In genomic region chr13:40898698-40899097, GRCm38 (mm10) we compare ENCODE assay signal across 30 mouse cellular contexts. TPM values are rescaled to one million over a fixed set of nuclear protein-coding genes. Genes with fewer than 3 reads are reported as not detected.
DNase-seq lines count a peak whose midpoint lies in the region; ATAC-seq and TF ChIP-seq lines count a peak whose summit lies in the region.
"Had no signal": no experiment of that assay in that cellular context is flagged by ENCODE, and none has a peak within 500 bp of the region (broad histone marks: within the 10 kb centered on the region; RNA-seq: fewer than 3 reads in every experiment).

No protein-coding gene starts in this region.

- TF ChIP-seq CTCF in kidney, adult 2 months (conservative IDR thresholded peaks at IDR 0.05; ENCODE audit: insufficient read depth, insufficient read length, low read depth, low read length), result no peak
- no peak for TF ChIP-seq CTCF in stomach, postnatal 0 days (IDR thresholded peaks at IDR 0.05; ENCODE audit: low read depth)

- H3K9ac ChIP-seq in kidney, embryonic 14.5 days (ENCODE audit: low read depth, low read length), result no peak overlapping the region
- H3K9ac ChIP-seq in liver, embryonic 13.5 days, result no peak overlapping the region
- H3K9ac ChIP-seq in stomach, postnatal 0 days (ENCODE audit: low read length), result no peak overlapping the region
- H3K9ac ChIP-seq: embryonic facial prominence, embryonic 12.5 days; forebrain, postnatal 0 days; heart, embryonic 15.5 days; hindbrain, embryonic 14.5 days; liver, embryonic 14.5 days; neural tube, embryonic 13.5 days; stomach, embryonic 15.5 days had no signal

- H3K27me3 ChIP-seq in kidney, adult 2 months (replicated peaks; ENCODE audit: control insufficient read depth, insufficient read depth, low read length), result no peaks in the 10 kb centered on the region
- H3K27me3 ChIP-seq in kidney, embryonic 14.5 days (ENCODE audit: control insufficient read depth, insufficient read depth, low read length), result no peaks in the 10 kb centered on the region
- no peaks in the 10 kb centered on the region for H3K27me3 ChIP-seq in liver, embryonic 13.5 days
- no peaks in the 10 kb centered on the region for H3K27me3 ChIP-seq in stomach, postnatal 0 days (ENCODE audit: control insufficient read depth, insufficient read depth, low read length)
- H3K27me3 ChIP-seq: CH12.LX; embryonic facial prominence, embryonic 12.5 days; heart, embryonic 15.5 days; neural tube, embryonic 13.5 days; stomach, embryonic 15.5 days had no signal

- peaks cover 5% of the 10 kb centered on the region; the same call in 1 of the 2 replicates for H3K4me1 ChIP-seq in kidney, adult 2 months (ENCODE audit: control insufficient read depth, insufficient read depth, low read length)
- H3K4me1 ChIP-seq in kidney, embryonic 14.5 days (ENCODE audit: control insufficient read depth, insufficient read depth, low read length), result 0 out of 2 replicates have a peak, but pooled peaks cover 3% of the 10 kb centered on the region
- peaks cover 3% of the 10 kb centered on the region; the same call in 1 of the 2 replicates for H3K4me1 ChIP-seq in liver, embryonic 13.5 days (replicated peaks)
- H3K4me1 ChIP-seq in brown adipose tissue, adult 24 weeks (ENCODE audit: control insufficient read depth, insufficient read depth, insufficient read length, low read length), result peaks cover 21% of the 10 kb centered on the region
- 0 out of 2 replicates have a peak, but pooled peaks cover 2% of the 10 kb centered on the region for H3K4me1 ChIP-seq in stomach, postnatal 0 days (replicated peaks; ENCODE audit: control insufficient read depth, insufficient read depth)
- H3K4me1 ChIP-seq: neural tube, embryonic 13.5 days had no signal

- WGBS in kidney, adult 2 months, result 69% methylated on average over 4 of the region's 4 CpGs
- 92% methylated on average over 4 of the region's 4 CpGs for WGBS in kidney, embryonic 14.5 days
- WGBS in liver, embryonic 13.5 days (ENCODE audit: insufficient replicate concordance), result 68% methylated on average over 4 of the region's 4 CpGs
- 74% methylated on average over 4 of the region's 4 CpGs for WGBS in stomach, postnatal 0 days

- no peak for TF ChIP-seq EP300 in stomach, postnatal 0 days (optimal IDR thresholded peaks at IDR 0.05)

- no peaks in the 10 kb centered on the region for H3K9me3 ChIP-seq in kidney, embryonic 14.5 days (ENCODE audit: control insufficient read depth, low read length)
- no peaks in the 10 kb centered on the region for H3K9me3 ChIP-seq in liver, embryonic 13.5 days (replicated peaks)
- no peaks in the 10 kb centered on the region for H3K9me3 ChIP-seq in stomach, postnatal 0 days (ENCODE audit: control insufficient read depth, low read length)
- H3K9me3 ChIP-seq: embryonic facial prominence, embryonic 12.5 days; heart, embryonic 15.5 days; limb, embryonic 10.5 days; midbrain, embryonic 10.5 days; neural tube, embryonic 13.5 days; stomach, embryonic 15.5 days had no signal

- H3K4me3 ChIP-seq in kidney, adult 2 months (ENCODE audit: insufficient read depth, low read depth, low read length), result no peak overlapping the region
- H3K4me3 ChIP-seq in kidney, embryonic 14.5 days (ENCODE audit: low read length), result no peak overlapping the region
- no peak overlapping the region for H3K4me3 ChIP-seq in liver, embryonic 13.5 days (replicated peaks)
- no peak overlapping the region for H3K4me3 ChIP-seq in brown adipose tissue, adult 24 weeks (ENCODE audit: insufficient read depth, low read depth, low read length)
- no peak overlapping the region for H3K4me3 ChIP-seq in stomach, postnatal 0 days (ENCODE audit: low read depth, low read length)
- H3K4me3 ChIP-seq: embryonic facial prominence, embryonic 12.5 days; heart, embryonic 15.5 days; limb, embryonic 10.5 days; midbrain, embryonic 10.5 days; myocyte; neural tube, embryonic 13.5 days; stomach, embryonic 15.5 days had no signal

- DNase-seq in kidney, adult 2 months, result peak; percentile 66
- no peak for DNase-seq in liver, embryonic 13.5 days
- no peak for DNase-seq in liver
- no peak for DNase-seq in stomach, postnatal 0 days (ENCODE audit: low spot score)
- no peak for DNase-seq in ovary, postnatal 14 days (ENCODE audit: low spot score)
- DNase-seq in retina, postnatal 1 day, result no peak
- DNase-seq: adrenal gland, postnatal 36 days; cerebellum, adult 11-12 months; cerebellum, postnatal 10 days; forebrain, postnatal 0 days; gastrocnemius, postnatal 36 days; heart, postnatal 36 days; thymus, adult 18-20 months; thymus, postnatal 36 days had no signal

- no peak overlapping the region for H3K27ac ChIP-seq in kidney, adult 2 months (ENCODE audit: insufficient read depth, low read depth, low read length)
- no peak overlapping the region for H3K27ac ChIP-seq in kidney, embryonic 14.5 days (ENCODE audit: low read depth, low read length)
- no peak overlapping the region for H3K27ac ChIP-seq in liver, embryonic 13.5 days
- peak overlapping the region; percentile 48 for H3K27ac ChIP-seq in brown adipose tissue, adult 24 weeks (replicated peaks; ENCODE audit: low read depth, low read length)
- H3K27ac ChIP-seq in stomach, postnatal 0 days (replicated peaks), result peak overlapping the region; percentile 73
- H3K27ac ChIP-seq: embryonic facial prominence, embryonic 12.5 days; heart, embryonic 15.5 days; hindbrain, embryonic 14.5 days; limb, embryonic 10.5 days; liver, embryonic 14.5 days; macrophage; midbrain, embryonic 10.5 days; neural tube, embryonic 13.5 days; stomach, embryonic 15.5 days had no signal

- H3K36me3 ChIP-seq in kidney, adult 2 months (ENCODE audit: control insufficient read depth, insufficient read depth, low read length), result no peaks in the 10 kb centered on the region
- H3K36me3 ChIP-seq in kidney, embryonic 14.5 days (ENCODE audit: control insufficient read depth, insufficient read depth, low read length), result no peaks in the 10 kb centered on the region
- H3K36me3 ChIP-seq in liver, embryonic 13.5 days, result no peaks in the 10 kb centered on the region
- no peaks in the 10 kb centered on the region for H3K36me3 ChIP-seq in stomach, postnatal 0 days (ENCODE audit: control insufficient read depth, insufficient read depth, low read length)
- H3K36me3 ChIP-seq: embryonic facial prominence, embryonic 12.5 days; heart, embryonic 15.5 days; limb, embryonic 10.5 days; midbrain, embryonic 10.5 days; neural tube, embryonic 13.5 days; stomach, embryonic 15.5 days had no signal

- TF ChIP-seq POLR2A in kidney, adult 2 months (IDR thresholded peaks at IDR 0.05; ENCODE audit: low read depth, low read length), result no peak

- no peak overlapping the region for H3K4me2 ChIP-seq in kidney, embryonic 14.5 days (replicated peaks; ENCODE audit: low read depth, low read length)
- no peak overlapping the region for H3K4me2 ChIP-seq in liver, embryonic 13.5 days
- H3K4me2 ChIP-seq in stomach, postnatal 0 days (replicated peaks; ENCODE audit: low read depth), result no peak overlapping the region
- H3K4me2 ChIP-seq: embryonic facial prominence, embryonic 12.5 days; heart, embryonic 15.5 days; hindbrain, embryonic 14.5 days; neural tube, embryonic 13.5 days; stomach, embryonic 15.5 days had no signal

- ATAC-seq in kidney, embryonic 14.5 days (ENCODE audit: low FRiP score, low TSS enrichment), result no peak
- ATAC-seq in liver, embryonic 13.5 days (ENCODE audit: low read depth), result 0 out of 2 replicates have a peak, but pooled peaks have one; percentile 5
- 0 out of 2 replicates have a peak, but pooled peaks have one; percentile 22 for ATAC-seq in stomach, postnatal 0 days (ENCODE audit: low FRiP score, low TSS enrichment)
- ATAC-seq: forebrain, postnatal 0 days; inflammation-experienced regulatory T-cells, adult 6 months; lung, postnatal 0 days; midbrain, embryonic 16.5 days had no signal

RNA-seq across cellular contexts. Expression of gene Gcnt2, which starts 39.1 kb away (rescaled TPM):
- polyA plus RNA-seq in kidney, adult 2 months (2012; rRNA removed), result 8.4 and 9.2 TPM in 2 replicates
- polyA plus RNA-seq in kidney, embryonic 14.5 days (2014; fragmentation: Nextera tagmentation; extraction: Ambion mirVana), result 3.4 and 6.9 TPM in 2 replicates
- polyA plus RNA-seq in liver, embryonic 13.5 days (2015; fragmentation: Nextera tagmentation; extraction: Ambion mirVana), result 0.77 and 1.3 TPM in 2 replicates
- polyA plus RNA-seq in brown adipose tissue, adult 24 weeks (2012; ENCODE audit: insufficient read depth, insufficient read length, missing spikeins), result 5.3 and 7.0 TPM in 2 replicates
- 5.7 and 6.4 TPM in 2 replicates for polyA plus RNA-seq in stomach, postnatal 0 days (2015; fragmentation: Nextera tagmentation; extraction: Ambion mirVana)

Comparison
In these comparisons a context has a peak if more than half of its experiments do, and no peak if none do; other contexts are left out.
1. H3K27ac ChIP-seq: peak in brown adipose tissue, adult 24 weeks (single experiment) and stomach, postnatal 0 days (single experiment); none in kidney, adult 2 months (single experiment), kidney, embryonic 14.5 days (single experiment) and liver, embryonic 13.5 days (single experiment).